Mouse (Mus musculus): ENCODE results near the gene Rfc1. TPM values are rescaled to one million over a fixed set of nuclear protein-coding genes. Genes with fewer than 3 reads are reported as not detected.
"Not testable (repeated sequence)": the region's sequence is repeated elsewhere in the genome, so short reads cannot be mapped to it uniquely, and the experiment has no call there.

Gene Rfc1
- total and polyA plus RNA-seq, 3 experiments = 33.4 to 133 (median 111) TPM

- Histone ChIP-seq H3K36me3 (replicated peaks) (peaks cover 73% of the 10 kb centered on the region), H3K4me3 (ENCODE audit: low read depth, low read length) (no peak overlapping the region), H3K27me3 (ENCODE audit: insufficient read depth, low read length) (no peaks in the 10 kb centered on the region), H3K4me1 (ENCODE audit: insufficient read depth, low read depth, low read length) (peaks cover 18% of the 10 kb centered on the region), H3K9me3 (replicated peaks) (no peaks in the 10 kb centered on the region)
- TF ChIP-seq POLR2AphosphoS5 (IDR thresholded peaks at IDR 0.05; ENCODE audit: insufficient replicate concordance, low read depth, low read length) (no peak), TAL1 (conservative IDR thresholded peaks at IDR 0.05; ENCODE audit: low read depth, low read length) (no peak), GATA1 (IDR thresholded peaks at IDR 0.05; ENCODE audit: borderline replicate concordance, low read length) (no peak), CTCF (IDR thresholded peaks at IDR 0.05; ENCODE audit: low read depth, low read length) (no peak), GATA2 (IDR thresholded peaks at IDR 0.05; ENCODE audit: borderline replicate concordance, low read depth, low read length) (no peak)
- ATAC-seq (ENCODE audit: extremely low read depth, insufficient number of reproducible peaks, low FRiP score, poor library complexity, severe bottlenecking) (no peak), DNase-seq (ENCODE audit: low spot score) (no peak)
These were observed 13.3 kb downstream of the Rfc1 start for GRCm38 (mm10) chr5:65322165-65322564.

DNA sequence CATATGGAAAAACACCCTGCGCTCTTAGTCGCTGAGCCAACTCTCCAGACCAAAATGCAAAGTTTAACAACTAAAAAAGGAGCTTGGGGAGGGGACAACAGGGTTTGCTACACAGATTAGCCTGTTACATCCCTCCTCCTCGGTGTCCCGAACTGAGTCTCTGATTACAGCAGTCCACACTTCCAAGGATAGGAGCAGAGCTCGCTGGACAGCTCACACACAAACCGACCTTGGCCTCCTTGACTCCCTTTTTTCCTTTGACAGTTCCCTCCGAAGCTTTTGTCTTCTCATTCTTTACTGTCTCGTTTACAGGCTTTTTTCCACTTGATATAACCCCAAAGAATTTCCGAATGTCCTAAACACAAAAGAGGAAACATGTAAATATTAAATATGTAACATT, 16.3 kb downstream of the Rfc1 start:
- Histone ChIP-seq H3K36me3 (replicated peaks) (peaks cover 84% of the 10 kb centered on the region), H3K9me3 (replicated peaks) (no peaks in the 10 kb centered on the region), H3K27me3 (ENCODE audit: insufficient read depth, low read length) (no peaks in the 10 kb centered on the region), H3K4me3 (ENCODE audit: low read depth, low read length) (no peak overlapping the region), H3K4me1 (ENCODE audit: insufficient read depth, low read depth, low read length) (peaks cover 8% of the 10 kb centered on the region)
- DNase-seq (ENCODE audit: low spot score) (no peak), ATAC-seq (ENCODE audit: extremely low read depth, insufficient number of reproducible peaks, low FRiP score, poor library complexity, severe bottlenecking) (no peak)
- TF ChIP-seq GATA2 (IDR thresholded peaks at IDR 0.05; ENCODE audit: borderline replicate concordance, low read depth, low read length) (no peak), CTCF (IDR thresholded peaks at IDR 0.05; ENCODE audit: low read depth, low read length) (no peak), POLR2AphosphoS5 (IDR thresholded peaks at IDR 0.05; ENCODE audit: insufficient replicate concordance, low read depth, low read length) (no peak), GATA1 (IDR thresholded peaks at IDR 0.05; ENCODE audit: borderline replicate concordance, low read length) (no peak), TAL1 (conservative IDR thresholded peaks at IDR 0.05; ENCODE audit: low read depth, low read length) (no peak)

DNA sequence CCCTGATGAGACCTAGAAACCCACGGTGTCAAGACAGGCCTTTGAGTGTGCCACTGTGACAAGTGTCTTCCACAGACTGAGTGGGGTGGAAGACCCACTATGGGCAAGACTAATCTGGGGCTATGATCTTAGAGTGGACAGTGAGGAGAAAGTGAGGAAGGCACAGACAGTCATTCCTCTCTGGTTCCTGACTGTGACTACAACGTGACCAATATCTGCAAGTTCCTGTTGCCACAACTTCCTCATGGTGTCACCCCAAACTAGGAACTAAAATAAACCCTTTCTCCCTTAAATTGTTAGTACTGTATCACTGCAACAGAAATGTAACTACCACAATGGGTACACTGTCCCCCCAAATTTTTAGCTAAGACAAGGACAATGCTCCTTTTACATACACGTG, 26.6 kb downstream of the Rfc1 start:
- H3K36me3 ChIP-seq (replicated peaks) = peaks cover 85% of the 10 kb centered on the region
- H3K4me3 ChIP-seq (ENCODE audit: low read depth, low read length) = no peak overlapping the region
- DNase-seq (ENCODE audit: low spot score) = no peak
- peaks cover 9% of the 10 kb centered on the region; the same call in 1 of the 2 replicates for H3K4me1 ChIP-seq (ENCODE audit: insufficient read depth, low read depth, low read length)
- H3K27me3 ChIP-seq (ENCODE audit: insufficient read depth, low read length) = no peaks in the 10 kb centered on the region
- TF ChIP-seq GATA1 (IDR thresholded peaks at IDR 0.05; ENCODE audit: borderline replicate concordance, low read length) (no peak), POLR2AphosphoS5 (IDR thresholded peaks at IDR 0.05; ENCODE audit: insufficient replicate concordance, low read depth, low read length) (no peak), TAL1 (conservative IDR thresholded peaks at IDR 0.05; ENCODE audit: low read depth, low read length) (no peak), GATA2 (IDR thresholded peaks at IDR 0.05; ENCODE audit: borderline replicate concordance, low read depth, low read length) (no peak), CTCF (IDR thresholded peaks at IDR 0.05; ENCODE audit: low read depth, low read length) (no peak)
- no peaks in the 10 kb centered on the region for H3K9me3 ChIP-seq (replicated peaks)
- no peak; the same call in 1 of the 2 replicates for ATAC-seq (ENCODE audit: extremely low read depth, insufficient number of reproducible peaks, low FRiP score, poor library complexity, severe bottlenecking)

DNA sequence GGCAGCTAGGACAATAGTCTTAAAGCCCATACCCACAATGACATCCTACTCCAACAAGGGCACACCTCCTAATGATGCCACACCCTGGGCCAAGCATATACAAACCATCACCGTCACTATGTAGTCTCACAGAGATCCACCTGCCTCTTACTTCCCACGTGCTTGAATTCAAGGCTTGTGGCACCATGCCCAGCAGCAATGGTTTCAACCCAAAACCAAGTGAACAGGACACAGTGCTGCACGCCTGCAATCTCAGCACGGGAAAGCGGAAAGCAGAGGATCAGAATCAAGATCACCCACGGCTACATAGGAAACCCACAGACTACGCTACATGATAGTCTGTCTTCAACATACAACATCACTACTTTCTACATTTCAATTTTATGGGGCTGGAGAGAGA, 27.3 kb downstream of the Rfc1 start:
- H3K9me3 ChIP-seq (replicated peaks) = no peaks in the 10 kb centered on the region
- ATAC-seq (ENCODE audit: extremely low read depth, insufficient number of reproducible peaks, low FRiP score, poor library complexity, severe bottlenecking) (no peak), DNase-seq (ENCODE audit: low spot score) (no peak)
- TF ChIP-seq CTCF (IDR thresholded peaks at IDR 0.05; ENCODE audit: low read depth, low read length) (no peak), GATA2 (IDR thresholded peaks at IDR 0.05; ENCODE audit: borderline replicate concordance, low read depth, low read length) (no peak), POLR2AphosphoS5 (IDR thresholded peaks at IDR 0.05; ENCODE audit: insufficient replicate concordance, low read depth, low read length) (no peak), TAL1 (conservative IDR thresholded peaks at IDR 0.05; ENCODE audit: low read depth, low read length) (no peak), GATA1 (IDR thresholded peaks at IDR 0.05; ENCODE audit: borderline replicate concordance, low read length) (no peak)
- no peak overlapping the region for H3K4me3 ChIP-seq (ENCODE audit: low read depth, low read length)
- H3K4me1 ChIP-seq (ENCODE audit: insufficient read depth, low read depth, low read length) = peaks cover 9% of the 10 kb centered on the region; the same call in 1 of the 2 replicates
- H3K36me3 ChIP-seq (replicated peaks) = peaks cover 88% of the 10 kb centered on the region
- no peaks in the 10 kb centered on the region for H3K27me3 ChIP-seq (ENCODE audit: insufficient read depth, low read length)

GRCm38 (mm10) chr5:65305516-65305915, 30.0 kb downstream of the Rfc1 start:
- Histone ChIP-seq H3K4me1 (ENCODE audit: insufficient read depth, low read depth, low read length) (peaks cover 9% of the 10 kb centered on the region), H3K4me3 (ENCODE audit: low read depth, low read length) (no peak overlapping the region), H3K27me3 (ENCODE audit: insufficient read depth, low read length) (no peaks in the 10 kb centered on the region), H3K36me3 (replicated peaks) (peaks cover 84% of the 10 kb centered on the region), H3K9me3 (replicated peaks) (no peaks in the 10 kb centered on the region)
- TF ChIP-seq GATA2 (IDR thresholded peaks at IDR 0.05; ENCODE audit: borderline replicate concordance, low read depth, low read length) (no peak), CTCF (IDR thresholded peaks at IDR 0.05; ENCODE audit: low read depth, low read length) (no peak), GATA1 (IDR thresholded peaks at IDR 0.05; ENCODE audit: borderline replicate concordance, low read length) (no peak), POLR2AphosphoS5 (IDR thresholded peaks at IDR 0.05; ENCODE audit: insufficient replicate concordance, low read depth, low read length) (no peak), TAL1 (conservative IDR thresholded peaks at IDR 0.05; ENCODE audit: low read depth, low read length) (no peak)
- DNase-seq (ENCODE audit: low spot score) = no peak
- no peak for ATAC-seq (ENCODE audit: extremely low read depth, insufficient number of reproducible peaks, low FRiP score, poor library complexity, severe bottlenecking)

DNA sequence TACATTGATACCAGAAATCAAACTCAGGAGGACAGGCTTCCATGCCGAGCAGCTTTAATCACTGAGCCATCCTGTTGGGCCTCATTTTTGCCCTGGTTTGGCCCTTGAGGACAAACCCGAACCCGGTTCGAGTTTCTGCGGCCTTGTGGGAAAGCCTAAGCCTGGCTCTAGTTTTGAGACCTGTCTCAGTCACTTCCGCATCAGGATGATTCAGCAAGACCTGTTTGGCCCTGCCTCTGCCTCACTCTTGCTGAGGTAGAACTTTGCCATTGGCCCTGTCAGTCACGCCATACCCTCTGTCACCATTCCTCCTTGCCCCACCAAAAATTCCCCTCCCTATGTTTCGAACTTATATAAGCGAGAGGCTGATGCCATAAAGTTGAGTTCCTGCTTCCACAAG, 35.3 kb downstream of the Rfc1 start:
- Histone ChIP-seq H3K36me3 (replicated peaks) (peaks cover 87% of the 10 kb centered on the region), H3K9me3 (replicated peaks) (no peaks in the 10 kb centered on the region), H3K27me3 (ENCODE audit: insufficient read depth, low read length) (no peaks in the 10 kb centered on the region), H3K4me3 (ENCODE audit: low read depth, low read length) (no peak overlapping the region; the same call in 1 of the 2 replicates), H3K4me1 (ENCODE audit: insufficient read depth, low read depth, low read length) (peaks cover 32% of the 10 kb centered on the region)
- no peak for ATAC-seq (ENCODE audit: extremely low read depth, insufficient number of reproducible peaks, low FRiP score, poor library complexity, severe bottlenecking)
- TF ChIP-seq GATA2 (IDR thresholded peaks at IDR 0.05; ENCODE audit: borderline replicate concordance, low read depth, low read length) = no peak
- no peak for TF ChIP-seq CTCF (IDR thresholded peaks at IDR 0.05; ENCODE audit: low read depth, low read length)
- no peak for TF ChIP-seq GATA1 (IDR thresholded peaks at IDR 0.05; ENCODE audit: borderline replicate concordance, low read length)
- TF ChIP-seq TAL1 (conservative IDR thresholded peaks at IDR 0.05; ENCODE audit: low read depth, low read length) = no peak
- no peak for TF ChIP-seq POLR2AphosphoS5 (IDR thresholded peaks at IDR 0.05; ENCODE audit: insufficient replicate concordance, low read depth, low read length)
- DNase-seq (ENCODE audit: low spot score) = no peak

GRCm38 (mm10) chr5:65299623-65300022, 35.8 kb downstream of the Rfc1 start:
- not testable (repeated sequence) for DNase-seq (ENCODE audit: low spot score); ATAC-seq (ENCODE audit: extremely low read depth, insufficient number of reproducible peaks, low FRiP score, poor library complexity, severe bottlenecking); H3K4me3 ChIP-seq (ENCODE audit: low read depth, low read length); H3K9me3 ChIP-seq (replicated peaks); H3K27me3 ChIP-seq (ENCODE audit: insufficient read depth, low read length)
- Histone ChIP-seq H3K4me1 (ENCODE audit: insufficient read depth, low read depth, low read length) (peaks cover 32% of the 10 kb centered on the region), H3K36me3 (replicated peaks) (peaks cover 87% of the 10 kb centered on the region)
